Mouse (Mus musculus) adrenal gland (tissue): ENCODE measurements around the gene Hist1h2ac.
"Not testable (repeated sequence)": the region's sequence is repeated elsewhere in the genome, so short reads cannot be mapped to it uniquely, and the experiment has no call there.

Experiments used
- intact Hi-C: fragments of 180-260 bp; cut with DNase I; formaldehyde crosslinking; loops from one replicate; pipeline ENCODE4 v1.15.1; 2025
- long read RNA-seq, 2 experiments: library from polyadenylated mRNA; unstranded; transcript quantifications; one replicate each; pipeline ENCODE4 v2.0.0; 2020; ENCODE audit warnings: borderline replicate concordance in 1 of 2; ENCODE audit not compliant: insufficient replicate concordance in 1 of 2

Gene Hist1h2ac
- long read RNA-seq, experiment 1, result 0 reads
- long read RNA-seq, experiment 2, partial matches to known transcripts, result 0 of 1 reads
- long read RNA-seq, experiment 2, other reads (novel, unspliced or antisense), result 0 of 1 reads

- intact Hi-C loops, result loop anchor here (2.0 to 10.0 kb wide), 2 partner anchors 51 to 61 kb away; partner anchors contain the start of genes Hist1h1c and Hist1h1e
Observed at GRCm38 (mm10) chr13:23683755-23684281, at the start of gene Hist1h2ac, which contains the start of gene Hist1h2bc. TSS of gene Hist1h2ac (minus strand) at chr13:23683948. TSS of gene Hist1h2bc (plus strand) at chr13:23684199.

GRCm38 (mm10) chr13:23732156-23732804, 48.5 kb upstream of the Hist1h2ac start:
- intact Hi-C loops, result loop anchor here (10.0 kb wide), 1 partner anchor 47 kb away; the partner anchor contains the start of genes Hist1h2ac and Hist1h2bc

GRCm38 (mm10) chr13:23730479-23730878, 46.7 kb upstream of the Hist1h2ac start:
- intact Hi-C loops, result loop anchor here (10.0 kb wide), 1 partner anchor 46 kb away; the partner anchor contains the start of genes Hist1h2ac and Hist1h2bc

GRCm38 (mm10) chr13:23729706-23730105, 46.0 kb upstream of the Hist1h2ac start:
- intact Hi-C loops, result loop anchor here (10.0 kb wide), 1 partner anchor 45 kb away; the partner anchor contains the start of genes Hist1h2ac and Hist1h2bc

- intact Hi-C loops, result no loop called here
Observed at GRCm38 (mm10) chr13:23729192-23729525, 45.4 kb upstream of the Hist1h2ac start.

GRCm38 (mm10) chr13:23728472-23729191, 44.9 kb upstream of the Hist1h2ac start:
- intact Hi-C loops, result no loop called here

- intact Hi-C loops, result no loop called here
Observed at GRCm38 (mm10) chr13:23725213-23725612, 41.5 kb upstream of the Hist1h2ac start.

- intact Hi-C loops, result no loop called here
Observed at GRCm38 (mm10) chr13:23724239-23724638, 40.5 kb upstream of the Hist1h2ac start.

- intact Hi-C loops, result not testable (repeated sequence)
Observed at GRCm38 (mm10) chr13:23717593-23718245, 34.0 kb upstream of the Hist1h2ac start.

- intact Hi-C loops, result no loop called here
Observed at GRCm38 (mm10) chr13:23717176-23717575, 33.4 kb upstream of the Hist1h2ac start.

- intact Hi-C loops, result no loop called here
Observed at GRCm38 (mm10) chr13:23716261-23717042, 32.7 kb upstream of the Hist1h2ac start.

GRCm38 (mm10) chr13:23710374-23711089, 26.8 kb upstream of the Hist1h2ac start, which contains the start of gene Hfe:
TSS of gene Hfe (minus strand) at chr13:23710854.
- intact Hi-C loops, result no loop called here

- intact Hi-C loops, result no loop called here
Observed at GRCm38 (mm10) chr13:23709714-23710373, 26.1 kb upstream of the Hist1h2ac start.

GRCm38 (mm10) chr13:23708654-23709053, 24.9 kb upstream of the Hist1h2ac start:
- intact Hi-C loops, result no loop called here

GRCm38 (mm10) chr13:23708041-23708440, 24.3 kb upstream of the Hist1h2ac start:
- intact Hi-C loops, result no loop called here

- intact Hi-C loops, result no loop called here
Observed at GRCm38 (mm10) chr13:23706771-23707170, 23.0 kb upstream of the Hist1h2ac start.

GRCm38 (mm10) chr13:23705751-23706356, 22.1 kb upstream of the Hist1h2ac start:
- intact Hi-C loops, result no loop called here

GRCm38 (mm10) chr13:23702801-23703200, 19.1 kb upstream of the Hist1h2ac start:
- intact Hi-C loops, result not testable (repeated sequence)

- intact Hi-C loops, result no loop called here
Observed at GRCm38 (mm10) chr13:23702220-23702619, 18.5 kb upstream of the Hist1h2ac start.
